Mouse (Mus musculus) Patski (cell line): Measurements from ENCODE around the gene Lst1. TPM values are rescaled to one million over a fixed set of nuclear protein-coding genes. Genes with fewer than 3 reads are reported as not detected.

Experiments
- ATAC-seq: fragments of 100-300 bp; one replicate; pipeline ENCODE4 v1.8.0; 2021
- CTCF ChIA-PET: fragments of 350-600 bp; sonication (Branson Sonifier 250); formaldehyde crosslinking; loops from one replicate; lab custom pipeline; 2022; ENCODE audit warnings: inconsistent platforms; lab: Charles Lee
- POLR2A ChIA-PET: fragments of 350-600 bp; sonication (Branson Sonifier 250); formaldehyde crosslinking; loops from one replicate; lab custom pipeline; 2022; ENCODE audit warnings: antibody characterized with exemption, inconsistent platforms; lab: Charles Lee
- DNase-seq: peaks from one replicate; pipeline ENCODE4 v3.0.0-alpha.2; 2011; ENCODE audit warnings: low read depth, low spot score
- H3K27me3 ChIP-seq: fragments of 371-371 bp; one replicate; pipeline ENCODE4 v1.5.1; 2021
- CTCF ChIP-seq: fragments of 100-300 bp; IDR thresholded peaks from one replicate; pipeline ENCODE4 v1.5.1; 2021
- in situ Hi-C: fragments of 300-500 bp; cut with MboI; formaldehyde crosslinking; loops from 3 replicates; pipeline ENCODE4 v1.11.1; 2018; ENCODE audit warnings: low pct_unique_long_range_greater_than_20kb, mixed read lengths
- polyA plus RNA-seq: library from polyadenylated mRNA; unstranded; gene quantifications from one replicate; pipeline ENCODE4 v1.2.3, GENCODE M21; 2021

Lst1 gene
- polyA plus RNA-seq, 1 experiment from 2014 or later: not detected

- TF ChIP-seq CTCF: no peak
- ATAC-seq (no peak), DNase-seq (no peak)
- in situ Hi-C loops: loop anchor here (25.0 kb wide), 1 partner anchor 502 kb away; the partner anchor contains the start of genes Atf6b, Fkbpl, Ppt2 and Prrt1
- CTCF ChIA-PET: interaction anchor here (1.1 to 3.2 kb wide), 3 partner anchors 14 to 30 kb away, joined by 3 to 11 read pairs (median 8); partner anchors contain the start of gene D17H6S53E
- H3K27me3 ChIP-seq: no peaks in the 10 kb centered on the region
- POLR2A ChIA-PET: interaction anchor here (1.4 to 3.5 kb wide), 2 partner anchors 8 to 24 kb away, joined by 7 to 17 read pairs; no protein-coding TSS in a partner anchor
Measured at GRCm38 (mm10) chr17:35139269-35139668, 49.0 kb downstream of the Lst1 start.

- TF ChIP-seq CTCF: no peak
- ChIA-PET CTCF (no interaction called here), POLR2A (interaction anchor here (0.6 to 3.5 kb wide), 4 partner anchors 9 to 27 kb away, joined by 3 to 17 read pairs (median 4); partner anchors contain the start of gene D17H6S53E)
- ATAC-seq (peak; percentile 55), DNase-seq (no peak)
- in situ Hi-C loops: loop anchor here (25.0 kb wide), 1 partner anchor 498 kb away; the partner anchor contains the start of genes Atf6b, Fkbpl, Ppt2 and Prrt1
- H3K27me3 ChIP-seq: no peaks in the 10 kb centered on the region
Measured at GRCm38 (mm10) chr17:35135591-35136320, 52.5 kb downstream of the Lst1 start.

Other genes starting within 250 kb of the Lst1 start
- gene Hspa1b, start 229.2 kb downstream of the Lst1 start, polyA plus RNA-seq: 47.3 TPM
- gene Gm20481, start 218.5 kb downstream of the Lst1 start, polyA plus RNA-seq: 1.2 TPM
- gene Hspa1a, start 216.3 kb downstream of the Lst1 start, polyA plus RNA-seq: 9.2 TPM
- gene Hspa1l, start 215.7 kb downstream of the Lst1 start, polyA plus RNA-seq: 1.9 TPM
- 64.4 TPM for gene Lsm2, start 206.6 kb downstream of the Lst1 start, polyA plus RNA-seq
- 123 TPM for gene Vars, start 187.5 kb downstream of the Lst1 start, polyA plus RNA-seq
- 1.2 TPM for gene Vwa7, start 171.9 kb downstream of the Lst1 start, polyA plus RNA-seq
- gene Sapcd1, start 160.4 kb downstream of the Lst1 start, polyA plus RNA-seq: 0.64 TPM
- 2.9 TPM for gene Msh5, start 141.7 kb downstream of the Lst1 start, polyA plus RNA-seq
- gene Clic1, start 138.5 kb downstream of the Lst1 start, polyA plus RNA-seq: 671 TPM
- gene Ddah2, start 129.4 kb downstream of the Lst1 start, polyA plus RNA-seq: 198 TPM
- gene Ly6g6c, start 123.1 kb downstream of the Lst1 start, polyA plus RNA-seq: not detected
- not detected for gene Mpig6b, start 122.3 kb downstream of the Lst1 start, polyA plus RNA-seq
- gene Ly6g6e, start 111.5 kb downstream of the Lst1 start, polyA plus RNA-seq: not detected
- 0.19 TPM for gene Ly6g6d, start 110.4 kb downstream of the Lst1 start, polyA plus RNA-seq
- not detected for gene Ly6g6f, start 102.8 kb downstream of the Lst1 start, polyA plus RNA-seq
- gene Abhd16a, start 99.2 kb downstream of the Lst1 start, polyA plus RNA-seq: 77.3 TPM
- gene Ly6g5c, start 80.2 kb downstream of the Lst1 start, polyA plus RNA-seq: not detected
- gene Ly6g5b, start 73.0 kb downstream of the Lst1 start, polyA plus RNA-seq: 0.27 TPM
- 28.4 TPM for gene Gpank1, start 67.0 kb downstream of the Lst1 start, polyA plus RNA-seq
- 254 TPM for gene Csnk2b, start 66.4 kb downstream of the Lst1 start, polyA plus RNA-seq
- gene D17H6S53E, start 62.1 kb downstream of the Lst1 start, polyA plus RNA-seq: 29.3 TPM
- 0.15 TPM for gene Apom, start 56.4 kb downstream of the Lst1 start, polyA plus RNA-seq
- 283 TPM for gene Bag6, start 53.3 kb downstream of the Lst1 start, polyA plus RNA-seq
- gene Prrc2a, start 23.5 kb downstream of the Lst1 start, polyA plus RNA-seq: 300 TPM
- 0.14 TPM for gene Aif1, start 12.4 kb downstream of the Lst1 start, polyA plus RNA-seq
- gene Ltb, start 6.0 kb upstream of the Lst1 start, polyA plus RNA-seq: not detected
- gene Tnf, start 13.6 kb upstream of the Lst1 start, polyA plus RNA-seq: not detected
- gene Lta, start 16.9 kb upstream of the Lst1 start, polyA plus RNA-seq: 0.14 TPM
- gene Gm16181, start 32.4 kb upstream of the Lst1 start, polyA plus RNA-seq: 0.54 TPM
- gene Atp6v1g2, start 45.2 kb upstream of the Lst1 start, polyA plus RNA-seq: 3.7 TPM
- gene Nfkbil1, start 47.4 kb upstream of the Lst1 start, polyA plus RNA-seq: 32.8 TPM
- 321 TPM for gene Ddx39b, start 53.3 kb upstream of the Lst1 start, polyA plus RNA-seq
- gene H2-D1, start 74.3 kb upstream of the Lst1 start, polyA plus RNA-seq: 112 TPM
- gene H2-Q1, start 132.0 kb upstream of the Lst1 start, polyA plus RNA-seq: 1.1 TPM
- gene H2-Q2, start 153.8 kb upstream of the Lst1 start, polyA plus RNA-seq: not detected
- 4.8 TPM for gene H2-Q4, start 191.2 kb upstream of the Lst1 start, polyA plus RNA-seq
- 0.03 TPM for gene H2-Q6, start 236.4 kb upstream of the Lst1 start, polyA plus RNA-seq